Comparison of ENCODE assay signal across 9 mouse cellular contexts in the genomic region with DNA sequence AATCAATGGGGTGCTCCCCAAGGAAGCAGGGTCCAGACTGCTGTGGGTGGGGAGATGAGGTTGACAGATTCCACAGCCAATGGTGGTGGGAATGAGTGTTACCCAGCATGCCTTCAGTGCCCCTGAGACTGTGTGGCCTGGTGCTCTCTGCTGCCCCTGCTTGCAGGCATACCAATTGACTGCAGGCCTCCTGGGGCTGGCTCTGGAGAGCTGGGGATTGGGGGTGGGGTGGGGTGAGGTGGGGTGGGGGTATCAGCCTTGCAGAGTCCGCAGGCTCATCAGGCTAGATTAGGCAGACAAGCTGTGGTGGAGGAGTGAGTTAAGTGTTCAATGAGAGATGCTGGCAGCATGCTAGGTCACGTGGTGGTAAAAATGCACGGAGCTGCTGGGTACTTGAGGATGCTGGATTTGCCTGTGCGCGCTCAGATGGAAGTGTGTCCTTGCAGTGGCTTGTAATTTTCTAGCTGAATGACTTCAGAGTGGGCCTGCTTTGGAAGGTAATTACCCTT. TPM values are rescaled to one million over a fixed set of nuclear protein-coding genes. Genes with fewer than 3 reads are reported as not detected.
A peak's percentile ranks its signal among the peaks of the same experiment; 100 is the strongest.
DNase-seq lines count a peak whose midpoint lies in the region; ATAC-seq lines count a peak whose summit lies in the region.
"Had no signal": no experiment of that assay in that cellular context is flagged by ENCODE, and none has a peak within 500 bp of the region (broad histone marks: within the 10 kb centered on the region; RNA-seq: fewer than 3 reads in every experiment).

No protein-coding gene starts in this region.

- H3K9ac ChIP-seq in embryonic facial prominence, embryonic 11.5 days (replicated peaks; ENCODE audit: low read length) = no peak overlapping the region
- H3K9ac ChIP-seq in hindbrain, embryonic 13.5 days = no peak overlapping the region
- no peak overlapping the region for H3K9ac ChIP-seq in liver, embryonic 15.5 days

- no peaks in the 10 kb centered on the region for H3K27me3 ChIP-seq in embryonic facial prominence, embryonic 11.5 days (ENCODE audit: control insufficient read depth, insufficient read depth, low read length)
- no peaks in the 10 kb centered on the region for H3K27me3 ChIP-seq in hindbrain, embryonic 13.5 days
- no peaks in the 10 kb centered on the region for H3K27me3 ChIP-seq in liver, embryonic 15.5 days

- no peaks in the 10 kb centered on the region for H3K36me3 ChIP-seq in embryonic facial prominence, embryonic 11.5 days (replicated peaks; ENCODE audit: control insufficient read depth, insufficient read depth, low read depth, low read length)
- H3K36me3 ChIP-seq in hindbrain, embryonic 13.5 days = no peaks in the 10 kb centered on the region
- peaks cover 47% of the 10 kb centered on the region for H3K36me3 ChIP-seq in liver, embryonic 15.5 days (replicated peaks)

- no peak overlapping the region for H3K4me3 ChIP-seq in embryonic facial prominence, embryonic 11.5 days (ENCODE audit: low read depth, low read length)
- no peak overlapping the region for H3K4me3 ChIP-seq in hindbrain, embryonic 13.5 days
- H3K4me3 ChIP-seq in liver, embryonic 15.5 days (replicated peaks) = no peak overlapping the region
- H3K4me3 ChIP-seq: myocyte had no signal

- WGBS in embryonic facial prominence, embryonic 11.5 days = 44% methylated on average over 5 of the region's 5 CpGs
- 37% methylated on average over 5 of the region's 5 CpGs for WGBS in hindbrain, embryonic 13.5 days
- whole genome bisulfite sequencing in liver, embryonic 15.5 days (ENCODE audit: insufficient replicate concordance) = 75% methylated on average over 5 of the region's 5 CpGs

- no peaks in the 10 kb centered on the region; the same call in 1 of the 2 replicates for H3K4me1 ChIP-seq in embryonic facial prominence, embryonic 11.5 days (ENCODE audit: control insufficient read depth, insufficient read depth, low read length)
- peaks cover 13% of the 10 kb centered on the region for H3K4me1 ChIP-seq in hindbrain, embryonic 13.5 days (replicated peaks)
- H3K4me1 ChIP-seq in liver, embryonic 15.5 days (replicated peaks) = peaks cover 95% of the 10 kb centered on the region

- peak; percentile 60 for DNase-seq in layer of hippocampus, adult 11-12 months (ENCODE audit: low spot score)
- no peak for DNase-seq in layer of hippocampus, postnatal 36 days
- no peak for DNase-seq in embryonic facial prominence, embryonic 11.5 days (ENCODE audit: low spot score)
- no peak for DNase-seq in thymus, postnatal 14 days
- DNase-seq in embryo, embryonic 11 days = no peak

- no peaks in the 10 kb centered on the region for H3K9me3 ChIP-seq in embryonic facial prominence, embryonic 11.5 days (replicated peaks; ENCODE audit: control insufficient read depth, low read length)
- H3K9me3 ChIP-seq in hindbrain, embryonic 13.5 days = no peaks in the 10 kb centered on the region
- no peaks in the 10 kb centered on the region for H3K9me3 ChIP-seq in liver, embryonic 15.5 days (replicated peaks)

- no peak overlapping the region for H3K4me2 ChIP-seq in embryonic facial prominence, embryonic 11.5 days (ENCODE audit: low read depth, low read length)
- H3K4me2 ChIP-seq in hindbrain, embryonic 13.5 days = no peak overlapping the region
- no peak overlapping the region for H3K4me2 ChIP-seq in liver, embryonic 15.5 days

- H3K27ac ChIP-seq in embryonic facial prominence, embryonic 11.5 days (replicated peaks; ENCODE audit: low read depth, low read length) = 0 out of 2 replicates have a peak overlapping the region, but pooled peaks have one; percentile 17
- H3K27ac ChIP-seq in hindbrain, embryonic 13.5 days = peak overlapping the region; percentile 70
- H3K27ac ChIP-seq in liver, embryonic 15.5 days (replicated peaks) = peak overlapping the region; percentile 61; the same call in 1 of the 2 replicates

- peak; percentile 74; the same call in 1 of the 2 replicates for ATAC-seq in embryonic facial prominence, embryonic 11.5 days (replicated peaks; ENCODE audit: insufficient number of reproducible peaks, low FRiP score, low TSS enrichment, low read depth)
- ATAC-seq in hindbrain, embryonic 13.5 days (ENCODE audit: low FRiP score) = peak; percentile 84
- no peak for ATAC-seq in liver, embryonic 15.5 days (ENCODE audit: insufficient read depth)
- no peak for ATAC-seq in CD4-positive, CD25-positive, alpha-beta regulatory T cell, adult 4 months

RNA-seq across cellular contexts. Expression of a gene that starts 28.6 kb away (rescaled TPM):
- 100 to 1,000 TPM; 178 to 181 TPM for total RNA-seq in layer of hippocampus, postnatal 36 days (2021)
- polyA plus RNA-seq in embryonic facial prominence, embryonic 11.5 days (2014; fragmentation: Nextera tagmentation; extraction: Ambion mirVana) = 3.0 and 9.4 TPM in 2 replicates
- polyA plus RNA-seq in hindbrain, embryonic 13.5 days (2015; fragmentation: Nextera tagmentation; extraction: Ambion mirVana) = 19.7 and 21.3 TPM in 2 replicates
- 69.7 and 71.6 TPM in 2 replicates for polyA plus RNA-seq in liver, embryonic 15.5 days (2015; fragmentation: Nextera tagmentation; extraction: Ambion mirVana)
- polyA plus RNA-seq in CD4-positive, CD25-positive, alpha-beta regulatory T cell, adult 4 months (2017; shearing (Covaris generic)) = under 1 TPM in 1 of 2 experiments, not detected in 1; 0.27 TPM

Comparison
In these comparisons a context has a peak if more than half of its experiments do, and no peak if none do; other contexts are left out.
1. ATAC-seq: peak in embryonic facial prominence, embryonic 11.5 days (single experiment) and hindbrain, embryonic 13.5 days (single experiment); none in liver, embryonic 15.5 days (single experiment) and CD4-positive, CD25-positive, alpha-beta regulatory T cell, adult 4 months (single experiment).
2. H3K27ac ChIP-seq: peak in every context shown above with its lines; median percentile 70 in hindbrain, embryonic 13.5 days; 61 in liver, embryonic 15.5 days; 17 in embryonic facial prominence, embryonic 11.5 days.